Mouse (Mus musculus) frontal cortex, postnatal 10 days (tissue): ENCODE results near the gene Ppm1b.
A peak's percentile ranks its signal among the peaks of the same experiment; 100 is the strongest.

Experiments used
- DNase-seq, 2 experiments: peaks; one replicate each; pipeline ENCODE4 v3.0.0; 2022; ENCODE audit warnings: low spot score in 2 of 2, mixed read lengths in 1 of 2

Gene Ppm1b

DNA sequence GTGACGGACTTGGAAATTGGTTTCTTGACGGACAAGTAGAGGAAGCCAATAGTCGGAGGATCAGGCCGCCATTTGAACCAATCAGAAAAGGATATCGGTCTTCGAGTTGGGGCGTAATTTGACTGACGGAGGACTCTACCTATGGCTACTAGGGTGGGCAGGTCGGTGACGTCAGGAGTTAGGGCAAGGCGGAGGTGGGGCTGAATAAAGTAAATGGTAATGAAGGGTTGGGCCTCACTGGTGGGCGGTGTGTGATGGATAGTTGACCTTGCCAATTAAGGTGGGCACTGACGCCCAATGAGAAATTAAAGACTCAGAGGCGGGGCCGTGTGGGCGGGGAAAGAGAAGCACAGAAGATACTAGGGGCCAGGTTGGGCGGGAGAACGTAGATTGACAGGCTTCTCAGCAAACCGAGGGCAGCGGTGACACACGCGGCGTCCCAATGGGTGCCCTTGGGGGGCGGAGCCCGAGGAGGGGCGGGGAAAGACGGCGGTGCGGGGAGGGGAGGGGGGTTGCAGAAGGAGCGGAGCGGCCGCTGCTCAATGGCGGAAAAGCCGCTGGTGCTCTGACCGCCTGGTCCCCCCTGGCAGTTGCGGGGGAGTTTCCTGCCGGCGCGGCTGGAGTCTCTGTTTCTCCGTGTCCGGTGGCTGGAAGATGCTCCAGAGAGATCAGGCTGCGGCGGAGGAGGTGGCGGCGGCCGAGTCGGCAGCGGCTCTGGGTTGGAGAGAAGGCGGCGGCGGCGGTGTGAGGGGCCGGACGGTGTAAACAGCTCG is 1.1 kb downstream of the Ppm1b start:
- DNase-seq: peak; percentile 100

DNA sequence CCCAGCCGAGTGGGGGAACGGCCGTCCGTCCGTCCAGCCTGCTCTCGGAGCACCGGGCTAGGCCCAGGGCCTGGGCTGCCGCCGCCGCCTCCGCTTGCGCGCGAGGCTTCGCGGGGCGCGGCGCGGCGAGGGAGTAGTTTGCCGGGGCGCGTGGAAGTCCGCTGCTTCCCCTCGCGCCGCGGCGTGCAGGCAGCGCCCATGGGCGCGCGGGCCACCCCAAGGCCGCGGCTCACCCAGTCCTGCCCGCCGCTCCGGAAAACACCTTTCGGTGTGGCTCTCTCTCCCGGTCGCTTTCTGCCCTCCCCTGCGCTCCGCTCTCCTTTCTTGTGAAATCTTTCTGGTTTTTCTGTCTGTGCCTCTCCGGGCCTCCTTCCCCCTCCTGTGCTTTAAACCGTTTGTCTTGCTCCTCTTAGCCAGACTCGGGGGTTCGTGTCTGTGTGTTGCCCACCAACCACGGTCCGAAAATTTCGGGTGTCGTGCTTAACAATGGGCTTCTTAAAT is 1.9 kb downstream of the Ppm1b start:
- DNase-seq: no peak

DNA sequence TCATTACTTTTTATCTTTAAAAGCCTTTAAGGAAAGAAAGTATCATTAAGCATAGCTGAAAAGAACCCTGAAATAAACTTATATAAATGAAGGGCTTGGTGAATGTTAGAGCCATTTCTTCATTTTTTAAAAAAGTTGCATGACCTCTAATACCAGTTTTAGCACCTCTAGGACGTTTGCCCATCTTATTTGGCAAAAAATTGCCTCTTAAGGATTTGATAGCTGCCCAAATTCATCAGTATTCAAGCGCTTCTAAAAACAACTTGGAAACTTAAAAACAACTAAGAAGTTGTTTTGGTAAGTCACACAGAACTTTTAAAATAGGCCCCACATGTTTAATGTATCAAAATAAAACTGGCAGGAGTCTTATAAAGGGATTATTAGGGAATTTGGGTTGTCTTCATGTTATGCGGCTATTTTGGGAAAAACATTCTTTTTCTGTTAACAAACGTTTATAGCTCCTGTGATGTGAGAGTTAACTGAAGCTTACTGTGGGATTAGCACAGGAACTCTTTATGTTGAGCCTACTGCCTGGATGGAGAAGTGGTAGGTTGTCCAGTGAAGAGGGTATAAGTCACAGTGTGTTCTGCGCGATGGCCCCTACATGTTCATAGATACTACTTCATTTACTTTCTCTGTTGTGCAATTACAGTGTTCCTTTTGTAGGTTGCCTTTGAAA is 2.6 kb downstream of the Ppm1b start:
- no peak for DNase-seq

DNA sequence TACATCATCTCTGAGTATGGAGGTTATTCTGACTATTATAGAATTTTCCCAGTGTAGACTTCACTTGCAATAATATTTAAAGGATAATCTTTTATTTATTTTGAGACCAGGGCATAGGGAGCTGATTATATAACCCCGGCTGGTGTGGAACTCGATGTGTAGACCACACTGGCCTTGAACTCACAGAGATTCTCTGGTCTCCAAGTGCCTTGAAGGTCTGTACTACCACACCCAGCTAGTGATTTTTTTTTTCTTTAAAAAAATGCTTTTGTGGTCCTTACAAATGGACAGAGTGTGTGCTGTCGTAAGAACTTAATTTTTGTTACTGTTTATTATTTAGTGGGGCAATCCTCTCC is 3.1 kb downstream of the Ppm1b start:
- no peak for DNase-seq

DNA sequence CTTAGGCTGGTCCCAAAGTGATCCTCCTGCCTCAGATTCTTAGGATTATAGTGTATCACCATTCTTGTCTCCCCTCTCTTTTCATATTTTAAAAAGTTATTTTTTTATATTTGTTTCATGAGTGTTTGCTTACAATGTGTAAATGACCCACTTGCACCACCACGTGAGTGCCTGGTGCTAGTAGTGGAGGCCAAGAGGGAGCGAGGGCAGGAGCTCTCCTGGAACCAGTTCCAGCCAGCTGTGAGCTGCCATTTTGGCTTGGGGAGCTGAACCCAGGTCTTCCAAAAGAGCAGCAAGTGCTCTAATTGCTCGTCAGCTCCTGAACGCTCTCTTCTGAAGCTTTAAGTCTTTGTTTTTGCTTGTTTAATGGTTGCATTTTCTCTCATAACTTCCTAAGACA is 3.6 kb downstream of the Ppm1b start:
- no peak for DNase-seq

DNA sequence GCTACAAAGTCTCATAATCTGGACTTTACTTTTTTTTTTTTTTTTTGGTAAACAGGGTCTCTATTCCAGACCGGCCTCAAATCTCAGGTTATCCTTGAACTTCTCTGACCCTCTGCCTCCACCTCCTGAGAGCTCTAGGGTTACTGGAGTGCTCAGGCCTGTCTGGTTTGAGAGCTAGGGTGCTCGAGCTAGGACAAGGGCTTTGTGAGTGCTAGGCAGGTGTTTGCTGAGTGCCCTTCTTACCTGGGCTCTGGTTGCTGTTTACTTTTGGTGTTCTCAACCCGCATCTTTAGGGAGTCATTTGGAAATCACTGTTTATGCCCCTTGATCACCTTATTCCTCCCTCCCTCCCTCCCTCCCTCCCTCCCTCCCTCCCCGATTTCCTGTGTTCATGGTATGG is 5.5 kb downstream of the Ppm1b start:
- DNase-seq: no peak

DNA sequence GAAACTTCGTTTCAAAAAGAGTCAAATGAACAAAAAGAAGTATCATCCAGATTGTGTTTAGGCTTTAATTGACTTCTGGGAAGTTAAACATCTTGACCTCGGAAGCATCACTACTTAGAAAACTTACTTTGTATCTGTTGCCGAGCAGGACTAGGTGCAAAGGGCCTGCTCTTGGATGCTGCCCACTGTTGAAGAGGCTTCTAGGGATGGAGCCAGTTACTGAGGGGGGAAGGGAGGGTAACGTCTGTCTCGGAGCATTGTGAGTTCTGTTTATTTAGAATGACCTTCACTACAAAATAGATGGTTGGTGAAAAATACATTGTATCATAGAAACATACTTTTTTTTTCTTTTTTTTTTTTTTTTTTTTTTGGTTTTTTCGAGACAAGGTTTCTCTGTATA is 7.1 kb downstream of the Ppm1b start:
- no peak for DNase-seq

DNA sequence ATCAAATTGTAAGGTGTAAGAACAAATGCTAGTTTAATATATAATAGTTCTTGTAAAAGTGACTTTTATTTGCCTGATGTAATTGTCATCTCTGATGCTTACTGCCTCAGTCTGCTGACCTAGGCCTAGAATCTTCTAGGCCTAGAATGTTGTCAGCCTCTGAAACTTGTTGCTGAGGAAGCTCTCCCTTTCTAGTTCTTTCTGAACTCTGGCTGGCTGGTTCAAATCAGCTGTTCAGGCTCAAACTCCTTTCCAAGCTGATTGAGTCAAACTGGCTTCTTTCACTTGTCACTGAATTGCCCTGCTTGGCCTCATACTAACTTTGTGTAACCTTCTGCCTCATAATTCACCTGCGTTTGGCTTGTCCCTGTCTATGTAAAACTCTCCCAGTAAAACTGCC is 9.7 kb downstream of the Ppm1b start:
- DNase-seq: no peak

DNA sequence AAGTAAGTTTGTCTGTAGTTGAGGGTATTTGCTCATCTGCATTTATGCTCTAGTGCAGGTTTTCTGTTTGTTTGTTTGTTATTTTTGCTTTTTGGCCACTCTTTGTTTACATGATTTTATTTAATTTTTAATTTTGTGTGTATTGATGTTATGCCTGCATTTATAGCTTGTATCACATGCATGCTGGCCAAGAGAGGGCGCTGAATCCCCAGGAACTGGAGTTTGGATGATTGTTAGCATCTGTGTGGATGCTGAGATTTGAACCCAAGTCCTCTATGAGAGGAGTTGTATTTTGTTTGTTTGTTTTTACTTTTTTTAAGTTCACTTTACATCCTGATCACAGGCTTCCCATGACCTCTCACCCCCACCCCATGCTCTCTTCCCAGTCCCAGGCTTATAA is 10.5 kb downstream of the Ppm1b start:
- DNase-seq: no peak

DNA sequence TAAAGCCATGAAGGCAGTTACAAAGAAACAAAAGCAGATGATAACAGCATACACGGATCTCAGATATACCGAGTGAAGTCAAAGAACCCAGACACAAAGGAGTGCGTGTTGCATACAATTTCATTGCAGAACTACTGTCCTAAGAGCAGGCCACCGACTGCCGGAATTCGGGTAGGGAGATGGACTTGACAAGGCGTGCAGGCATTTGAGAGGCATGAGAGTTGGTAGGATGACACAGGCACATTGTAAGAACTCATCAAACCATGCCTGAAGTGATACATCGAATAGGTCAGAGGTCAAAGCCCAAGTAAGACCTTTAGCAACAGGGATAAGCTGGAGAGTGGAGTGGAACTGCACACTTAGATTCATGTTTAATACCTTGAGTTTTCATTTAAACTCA is 13.4 kb downstream of the Ppm1b start:
- DNase-seq: no peak

DNA sequence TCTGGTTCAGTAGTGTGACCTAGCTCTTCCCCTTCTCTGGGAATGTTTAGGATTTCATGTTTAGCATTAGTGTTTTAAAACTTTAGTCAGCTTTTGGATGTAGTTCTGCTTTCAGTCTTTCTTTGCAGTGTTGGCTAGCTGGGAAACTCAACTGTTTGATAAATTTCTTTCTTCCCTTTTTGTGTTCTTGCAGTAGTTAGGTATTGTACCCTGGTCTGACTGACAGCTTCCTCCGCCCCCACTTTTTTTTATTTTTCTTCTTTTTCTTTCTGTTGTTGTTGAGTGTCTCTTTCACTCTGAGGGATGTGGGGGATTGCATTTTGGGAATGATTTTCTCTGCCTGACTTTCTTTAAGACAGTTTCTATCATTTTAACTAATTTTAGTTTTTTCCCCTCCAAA is 25.2 kb downstream of the Ppm1b start:
- DNase-seq: no peak

DNA sequence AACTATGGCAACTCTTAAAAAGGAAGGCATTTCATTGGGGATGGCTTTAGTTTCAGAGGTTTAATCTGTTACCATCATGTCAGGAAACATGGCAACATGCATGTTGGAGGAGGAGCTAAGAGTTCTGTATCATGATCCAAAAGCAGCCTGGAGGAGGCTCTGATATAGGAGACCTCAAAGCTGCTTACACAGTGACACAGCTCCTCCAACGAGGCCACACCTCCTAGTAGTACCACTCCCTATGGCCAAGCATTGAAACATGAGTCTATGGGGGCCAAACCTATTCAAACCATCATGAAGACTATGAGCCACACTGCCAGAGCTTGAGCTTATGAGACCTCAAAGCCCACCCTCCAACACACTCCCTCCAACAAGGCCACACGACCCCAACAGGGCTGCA is 26.2 kb downstream of the Ppm1b start:
- DNase-seq: no peak

DNA sequence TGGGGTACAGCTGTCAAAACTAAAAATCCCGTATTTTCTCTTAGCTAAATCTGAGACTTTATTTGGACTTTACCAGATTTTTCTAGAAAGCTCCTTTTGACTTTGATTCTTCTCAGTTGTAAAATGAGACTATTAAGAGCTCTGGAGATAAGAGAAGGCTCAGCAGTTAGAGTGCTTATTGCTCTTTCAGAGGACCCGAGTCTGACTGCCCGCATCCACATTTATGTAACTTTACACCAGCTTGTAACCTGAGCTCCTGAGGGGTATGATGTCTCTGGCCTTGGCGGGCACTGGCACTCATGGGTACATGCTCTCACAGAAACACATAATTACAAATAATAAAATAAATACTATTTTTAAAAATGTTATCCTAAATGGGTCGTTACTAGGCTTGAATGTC is 29.8 kb downstream of the Ppm1b start:
- DNase-seq: no peak

DNA sequence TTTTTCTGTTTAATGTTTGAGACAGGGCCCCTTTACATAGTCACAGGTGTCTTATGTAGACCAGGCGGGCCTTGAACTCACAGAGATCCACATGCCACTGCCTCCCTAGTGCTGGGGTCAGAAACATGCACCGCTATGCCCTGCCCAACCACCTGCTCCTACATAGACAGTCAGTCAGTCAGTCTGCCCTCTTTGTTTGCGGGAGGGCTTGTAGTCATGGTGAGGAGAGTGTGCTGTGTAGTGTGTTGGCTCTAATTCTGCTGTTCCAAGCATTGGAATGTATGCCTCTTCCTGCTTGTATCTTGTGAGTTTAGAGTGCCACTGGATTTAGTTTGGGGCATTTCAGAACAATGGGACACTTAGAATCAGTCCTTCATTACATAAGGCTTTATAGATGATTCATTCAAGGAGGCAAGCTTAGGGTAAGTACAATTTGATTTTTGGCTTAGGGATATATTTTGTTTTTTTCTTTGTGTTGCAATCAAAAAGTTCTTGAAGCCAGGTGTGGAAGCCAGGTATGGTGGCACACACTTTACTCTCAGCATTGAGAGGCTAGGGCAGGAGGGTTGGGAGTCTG is 31.4 kb downstream of the Ppm1b start:
- no peak for DNase-seq

DNA sequence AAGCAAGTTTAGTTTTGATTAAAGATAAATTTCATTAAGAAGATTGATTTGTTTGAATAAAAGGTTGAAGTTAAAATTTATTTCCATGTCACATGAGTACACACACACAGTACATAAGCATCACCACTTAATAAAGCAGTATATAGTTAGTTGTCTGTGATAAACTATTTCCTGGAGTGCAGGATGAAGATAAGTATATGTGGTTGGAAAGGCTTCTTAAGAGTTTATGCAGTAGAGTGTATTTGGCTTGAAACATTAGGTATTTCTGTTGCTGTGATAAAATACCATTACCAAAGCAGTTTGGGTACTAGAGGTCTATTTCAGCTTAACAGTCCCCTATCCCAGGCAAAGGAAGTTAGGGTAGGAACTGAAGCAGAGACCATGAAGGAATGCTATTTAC is 32.0 kb downstream of the Ppm1b start:
- no peak for DNase-seq

DNA sequence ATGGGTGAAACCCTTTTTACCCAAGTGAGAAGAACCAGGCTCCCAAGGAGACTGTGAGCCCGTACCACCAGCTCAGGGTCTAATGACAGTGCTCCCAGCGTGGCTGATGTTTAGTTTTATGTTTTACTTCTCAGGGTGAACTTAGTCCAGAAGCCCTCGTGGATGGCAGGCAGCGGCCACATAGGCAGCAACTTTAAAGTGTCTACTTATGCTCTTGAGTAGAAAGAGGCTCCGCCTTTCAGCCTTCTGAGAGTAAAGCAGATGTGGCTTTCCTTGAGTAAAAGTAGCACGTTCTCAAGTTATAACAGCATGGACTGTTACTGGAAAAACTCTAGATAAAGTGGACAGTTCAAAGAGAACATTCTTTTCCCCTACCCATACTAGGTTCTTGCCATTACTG is 39.3 kb downstream of the Ppm1b start:
- DNase-seq: no peak

DNA sequence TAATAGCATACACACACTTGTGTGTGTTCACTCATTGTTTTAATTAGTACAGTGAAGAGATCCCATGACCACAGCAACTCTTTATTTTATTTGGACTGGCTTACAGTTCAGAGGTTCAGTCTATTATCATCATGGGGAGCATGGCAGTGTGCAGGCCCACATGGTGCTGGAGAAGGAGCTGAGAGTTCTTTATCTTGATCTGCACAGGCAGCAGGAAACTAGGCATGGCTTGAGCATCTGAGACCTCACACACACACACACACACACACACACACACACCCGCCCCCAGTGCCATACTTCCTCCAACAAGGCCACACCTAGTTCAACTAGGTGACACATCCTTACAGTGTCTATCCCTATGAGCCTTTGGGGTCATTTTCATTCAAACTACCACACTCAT is 41.1 kb downstream of the Ppm1b start:
- no peak for DNase-seq

DNA sequence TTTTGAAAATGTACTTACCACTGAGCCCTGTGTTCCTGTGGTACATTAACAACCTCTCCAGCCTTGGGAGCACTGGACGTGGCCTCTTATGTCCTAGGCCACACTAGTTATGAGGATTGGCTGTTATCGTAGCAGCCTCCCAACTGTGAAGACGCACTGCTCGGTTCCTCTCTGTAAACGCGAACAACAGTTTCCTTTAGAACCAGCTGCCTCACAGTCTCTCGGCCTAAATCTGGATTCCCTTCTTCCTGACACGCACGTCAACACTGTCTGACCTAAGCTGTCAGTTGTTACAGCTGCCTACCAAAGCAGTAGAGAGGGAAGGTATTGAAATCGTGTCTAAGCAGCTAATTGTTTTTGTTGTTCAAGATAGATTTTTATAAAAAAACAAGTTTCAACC is 43.1 kb downstream of the Ppm1b start:
- no peak for DNase-seq

DNA sequence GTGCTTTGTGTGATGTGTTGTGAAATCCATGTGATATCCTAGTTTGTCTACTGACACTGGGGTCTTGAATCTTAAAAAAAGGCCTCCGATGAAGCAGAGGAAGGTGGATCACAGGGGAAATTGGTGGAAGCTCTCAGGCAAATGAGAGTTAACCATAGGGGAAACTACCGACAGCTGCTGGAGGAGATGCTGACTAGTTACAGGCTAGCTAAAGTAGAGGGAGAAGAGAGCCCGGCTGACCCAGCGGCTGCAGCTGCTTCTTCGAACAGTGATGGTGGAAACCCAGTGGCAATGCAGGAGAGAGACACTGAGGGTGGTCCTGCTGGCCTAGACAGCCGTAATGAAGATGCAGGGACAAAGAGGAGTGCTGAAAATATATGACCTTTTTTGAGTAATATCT is 56.9 kb downstream of the Ppm1b start:
- DNase-seq: no peak

DNA sequence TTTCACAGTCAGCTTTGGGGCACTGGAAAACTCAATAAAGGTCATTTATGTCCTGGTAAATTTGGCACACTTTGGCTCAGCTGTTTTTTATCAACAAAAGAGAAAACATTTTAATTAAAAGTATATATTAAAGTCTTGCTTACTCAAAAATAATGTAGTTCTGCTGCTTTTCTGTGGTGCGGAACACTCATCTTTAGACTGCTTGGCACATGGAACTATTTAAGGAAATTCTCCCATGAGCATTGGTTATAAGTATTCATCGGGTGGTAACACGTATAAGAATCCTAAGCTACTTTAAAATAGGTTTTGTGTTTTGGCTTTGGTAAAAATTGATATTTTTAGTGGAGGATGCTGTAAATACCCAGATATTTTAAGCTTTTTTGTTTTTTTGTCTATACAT is 58.1 kb downstream of the Ppm1b start:
- DNase-seq: no peak

DNA sequence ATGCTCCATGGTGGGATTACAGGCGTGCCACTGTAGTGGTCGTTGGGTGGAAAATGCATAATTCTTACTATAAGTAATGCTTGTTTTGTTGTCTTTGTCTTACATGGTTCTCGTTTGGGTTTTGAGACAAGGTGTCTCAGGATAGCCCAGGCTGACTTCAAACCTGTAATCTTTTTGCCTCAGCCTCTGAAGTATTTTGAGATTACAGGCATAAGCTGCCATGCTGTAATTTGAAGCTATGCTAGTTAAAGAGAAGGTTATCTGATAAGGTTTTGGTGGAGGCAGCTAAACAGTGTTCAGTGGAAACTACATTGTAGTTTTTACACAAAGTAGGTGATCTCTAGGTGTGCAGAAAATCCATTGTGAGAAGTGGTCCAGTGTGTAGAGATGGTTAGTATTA is 61.8 kb downstream of the Ppm1b start:
- no peak for DNase-seq

DNA sequence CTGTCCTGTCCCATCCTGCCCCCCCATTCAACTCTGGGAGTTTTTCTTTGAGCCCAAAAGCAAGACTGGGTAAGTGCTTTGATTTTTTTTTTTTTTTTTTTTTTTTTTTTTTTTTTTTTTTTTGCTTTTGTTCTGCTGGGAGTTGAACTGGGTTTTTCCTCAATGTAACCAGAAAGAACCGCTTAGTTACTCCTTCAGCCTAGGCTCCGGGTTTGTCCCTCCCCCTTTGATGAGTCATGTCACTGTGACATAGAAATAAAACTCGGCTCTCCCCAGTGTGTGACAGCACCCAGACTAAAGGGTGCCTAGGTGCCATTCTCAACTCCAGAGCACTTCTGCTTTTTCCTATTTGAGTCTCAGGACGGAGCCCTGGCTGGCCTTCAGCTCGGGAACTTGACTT is 62.3 kb downstream of the Ppm1b start:
- no peak for DNase-seq

DNA sequence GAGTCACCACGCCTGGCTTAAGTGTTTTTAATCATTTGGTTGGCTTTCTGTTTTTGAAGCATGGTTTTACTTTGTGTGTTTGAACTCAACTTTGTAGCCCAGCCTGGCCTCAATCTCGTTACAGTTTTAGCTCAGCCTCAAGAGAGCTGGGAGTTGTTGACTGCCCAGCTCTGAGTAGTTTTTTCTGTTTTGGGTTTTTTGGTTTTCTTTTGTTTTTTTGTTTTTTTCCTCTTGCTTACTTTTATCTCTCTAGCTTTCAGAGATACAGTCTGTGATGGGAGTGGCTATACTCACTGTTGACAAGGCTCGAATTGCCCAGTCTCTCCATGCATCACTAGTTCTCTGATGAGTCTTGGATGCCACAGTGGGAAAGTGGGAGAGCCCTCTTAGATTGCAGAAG is 63.8 kb downstream of the Ppm1b start:
- DNase-seq: no peak
